Mouse (Mus musculus): ENCODE results near the gene Lrrfip2. TPM values are rescaled to one million over a fixed set of nuclear protein-coding genes. Genes with fewer than 3 reads are reported as not detected.

The Lrrfip2 gene
- polyA plus RNA-seq, 1 experiment: 15.3 TPM

- H3K27me3 ChIP-seq (ENCODE audit: control insufficient read depth, insufficient read depth, low read length): no peaks in the 10 kb centered on the region
- H3K36me3 ChIP-seq (ENCODE audit: control insufficient read depth, insufficient read depth, low read length): peaks cover 59% of the 10 kb centered on the region
- TF ChIP-seq CTCF (IDR thresholded peaks at IDR 0.05; ENCODE audit: extremely low read depth, insufficient read length, insufficient replicate concordance, low read depth, low read length) (no peak), POLR2A (IDR thresholded peaks at IDR 0.05; ENCODE audit: low read depth, low read length) (no peak)
- no peaks in the 10 kb centered on the region for H3K4me1 ChIP-seq (ENCODE audit: control insufficient read depth, insufficient read depth, insufficient read length, low read length)
- no peak overlapping the region for H3K27ac ChIP-seq (ENCODE audit: insufficient read depth, low read depth, low read length)
- H3K4me3 ChIP-seq (ENCODE audit: low read depth, low read length): no peak overlapping the region
- WGBS: 8% methylated on average over 1 of the region's 1 CpGs
Measured at GRCm38 (mm10) chr9:111260360-111260985, 143.1 kb downstream of the Lrrfip2 start.

GRCm38 (mm10) chr9:111261356-111261755, 144.0 kb downstream of the Lrrfip2 start:
- WGBS: 88% methylated on average over 4 of the region's 4 CpGs
- TF ChIP-seq POLR2A (IDR thresholded peaks at IDR 0.05; ENCODE audit: low read depth, low read length): no peak
- TF ChIP-seq CTCF (IDR thresholded peaks at IDR 0.05; ENCODE audit: extremely low read depth, insufficient read length, insufficient replicate concordance, low read depth, low read length): no peak
- Histone ChIP-seq H3K27me3 (ENCODE audit: control insufficient read depth, insufficient read depth, low read length) (no peaks in the 10 kb centered on the region), H3K36me3 (ENCODE audit: control insufficient read depth, insufficient read depth, low read length) (peaks cover 57% of the 10 kb centered on the region), H3K4me3 (ENCODE audit: low read depth, low read length) (no peak overlapping the region), H3K4me1 (ENCODE audit: control insufficient read depth, insufficient read depth, insufficient read length, low read length) (no peaks in the 10 kb centered on the region), H3K27ac (ENCODE audit: insufficient read depth, low read depth, low read length) (no peak overlapping the region)

- Histone ChIP-seq H3K36me3 (ENCODE audit: control insufficient read depth, insufficient read depth, low read length) (peaks cover 24% of the 10 kb centered on the region), H3K4me1 (ENCODE audit: control insufficient read depth, insufficient read depth, insufficient read length, low read length) (no peaks in the 10 kb centered on the region), H3K27ac (ENCODE audit: insufficient read depth, low read depth, low read length) (no peak overlapping the region), H3K27me3 (ENCODE audit: control insufficient read depth, insufficient read depth, low read length) (no peaks in the 10 kb centered on the region), H3K4me3 (ENCODE audit: low read depth, low read length) (no peak overlapping the region)
- TF ChIP-seq POLR2A (IDR thresholded peaks at IDR 0.05; ENCODE audit: low read depth, low read length): no peak
- no peak for TF ChIP-seq CTCF (IDR thresholded peaks at IDR 0.05; ENCODE audit: extremely low read depth, insufficient read length, insufficient replicate concordance, low read depth, low read length)
- whole genome bisulfite sequencing: over 99% methylated on average over 2 of the region's 2 CpGs
Measured at GRCm38 (mm10) chr9:111267998-111268397, 150.6 kb downstream of the Lrrfip2 start.

- Histone ChIP-seq H3K36me3 (ENCODE audit: control insufficient read depth, insufficient read depth, low read length) (peaks cover 7% of the 10 kb centered on the region), H3K27me3 (ENCODE audit: control insufficient read depth, insufficient read depth, low read length) (no peaks in the 10 kb centered on the region), H3K4me3 (ENCODE audit: low read depth, low read length) (peak overlapping the region; percentile 63; the same call in 1 of the 2 replicates), H3K4me1 (ENCODE audit: control insufficient read depth, insufficient read depth, insufficient read length, low read length) (peaks cover 9% of the 10 kb centered on the region; the same call in 1 of the 2 replicates), H3K27ac (ENCODE audit: insufficient read depth, low read depth, low read length) (peak overlapping the region; percentile 59)
- TF ChIP-seq CTCF (IDR thresholded peaks at IDR 0.05; ENCODE audit: extremely low read depth, insufficient read length, insufficient replicate concordance, low read depth, low read length) (no peak), POLR2A (IDR thresholded peaks at IDR 0.05; ENCODE audit: low read depth, low read length) (no peak)
- 6% methylated on average over 5 of the region's 5 CpGs for WGBS
Measured at GRCm38 (mm10) chr9:111270606-111271005, 153.2 kb downstream of the Lrrfip2 start.

- Histone ChIP-seq H3K4me1 (ENCODE audit: control insufficient read depth, insufficient read depth, insufficient read length, low read length) (peaks cover 9% of the 10 kb centered on the region; the same call in 1 of the 2 replicates), H3K36me3 (ENCODE audit: control insufficient read depth, insufficient read depth, low read length) (peaks cover 6% of the 10 kb centered on the region), H3K27ac (ENCODE audit: insufficient read depth, low read depth, low read length) (peak overlapping the region; percentile 59), H3K4me3 (ENCODE audit: low read depth, low read length) (peak overlapping the region; percentile 63), H3K27me3 (ENCODE audit: control insufficient read depth, insufficient read depth, low read length) (no peaks in the 10 kb centered on the region)
- WGBS: under 1% methylated on average over 32 of the region's 32 CpGs
- TF ChIP-seq CTCF (IDR thresholded peaks at IDR 0.05; ENCODE audit: extremely low read depth, insufficient read length, insufficient replicate concordance, low read depth, low read length) (no peak), POLR2A (IDR thresholded peaks at IDR 0.05; ENCODE audit: low read depth, low read length) (no peak)
Measured at GRCm38 (mm10) chr9:111271056-111271433, 153.7 kb downstream of the Lrrfip2 start.

- TF ChIP-seq CTCF (IDR thresholded peaks at IDR 0.05; ENCODE audit: extremely low read depth, insufficient read length, insufficient replicate concordance, low read depth, low read length): no peak
- TF ChIP-seq POLR2A (IDR thresholded peaks at IDR 0.05; ENCODE audit: low read depth, low read length): peak; percentile 96
- H3K36me3 ChIP-seq (ENCODE audit: control insufficient read depth, insufficient read depth, low read length): peaks cover 3% of the 10 kb centered on the region; the same call in 1 of the 2 replicates
- no peaks in the 10 kb centered on the region for H3K27me3 ChIP-seq (ENCODE audit: control insufficient read depth, insufficient read depth, low read length)
- under 1% methylated on average over 64 of the region's 64 CpGs for WGBS
- H3K27ac ChIP-seq (ENCODE audit: insufficient read depth, low read depth, low read length): peak within 1 kb of the TSS; percentile 89
- peak within 1 kb of the TSS; percentile 74 for H3K4me3 ChIP-seq (ENCODE audit: low read depth, low read length)
- H3K4me1 ChIP-seq (ENCODE audit: control insufficient read depth, insufficient read depth, insufficient read length, low read length): peaks cover 9% of the 10 kb centered on the region; the same call in 1 of the 2 replicates
Measured at GRCm38 (mm10) chr9:111271434-111272160, 154.2 kb downstream of the Lrrfip2 start, which contains the start of the genes Mlh1 and Epm2aip1. Gene Mlh1, minus strand, starts transcription at chr9:111271791. Gene Epm2aip1, plus strand, starts transcription at chr9:111271929.

GRCm38 (mm10) chr9:111272356-111272755, 155.0 kb downstream of the Lrrfip2 start:
- under 1% methylated on average over 19 of the region's 19 CpGs for WGBS
- peaks cover under 1% of the 10 kb centered on the region; the same call in 1 of the 2 replicates for H3K36me3 ChIP-seq (ENCODE audit: control insufficient read depth, insufficient read depth, low read length)

More at GRCm38 (mm10) chr9:111272356-111272755, 155.0 kb downstream of the Lrrfip2 start:
- Histone ChIP-seq H3K27me3 (ENCODE audit: control insufficient read depth, insufficient read depth, low read length) (no peaks in the 10 kb centered on the region), H3K4me3 (ENCODE audit: low read depth, low read length) (peak overlapping the region; percentile 74), H3K27ac (ENCODE audit: insufficient read depth, low read depth, low read length) (peak overlapping the region; percentile 89), H3K4me1 (ENCODE audit: control insufficient read depth, insufficient read depth, insufficient read length, low read length) (peaks cover 9% of the 10 kb centered on the region; the same call in 1 of the 2 replicates)
- TF ChIP-seq POLR2A (IDR thresholded peaks at IDR 0.05; ENCODE audit: low read depth, low read length) (no peak), CTCF (IDR thresholded peaks at IDR 0.05; ENCODE audit: extremely low read depth, insufficient read length, insufficient replicate concordance, low read depth, low read length) (no peak)
